Mouse (Mus musculus) cerebellum, adult 11-12 months (tissue): ENCODE measurements around the gene Lrrc4.

Experiments
- DNase-seq: peaks from one replicate; pipeline ENCODE4 v3.0.0; 2022

The Lrrc4 gene

DNA sequence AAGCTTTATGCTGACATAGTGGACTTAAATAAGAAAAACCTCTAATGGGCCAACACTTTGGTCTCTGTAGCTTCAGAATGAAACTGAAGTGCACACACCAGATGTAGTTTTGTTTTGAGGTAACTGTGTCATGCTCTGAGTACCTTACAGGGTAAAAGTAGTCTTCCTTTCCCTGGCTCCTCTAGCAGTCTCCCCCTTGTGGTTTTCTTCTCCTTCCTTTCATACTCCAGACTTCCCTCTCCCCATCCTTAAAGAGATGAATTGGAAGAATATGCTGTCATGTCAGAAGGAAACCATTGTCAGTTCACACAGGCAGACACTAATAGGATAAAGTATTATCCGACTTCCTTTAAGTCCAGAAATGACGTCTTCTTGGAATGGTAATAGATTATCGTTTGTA lies 9.3 kb downstream of the Lrrc4 start:
- DNase-seq, result no peak

DNA sequence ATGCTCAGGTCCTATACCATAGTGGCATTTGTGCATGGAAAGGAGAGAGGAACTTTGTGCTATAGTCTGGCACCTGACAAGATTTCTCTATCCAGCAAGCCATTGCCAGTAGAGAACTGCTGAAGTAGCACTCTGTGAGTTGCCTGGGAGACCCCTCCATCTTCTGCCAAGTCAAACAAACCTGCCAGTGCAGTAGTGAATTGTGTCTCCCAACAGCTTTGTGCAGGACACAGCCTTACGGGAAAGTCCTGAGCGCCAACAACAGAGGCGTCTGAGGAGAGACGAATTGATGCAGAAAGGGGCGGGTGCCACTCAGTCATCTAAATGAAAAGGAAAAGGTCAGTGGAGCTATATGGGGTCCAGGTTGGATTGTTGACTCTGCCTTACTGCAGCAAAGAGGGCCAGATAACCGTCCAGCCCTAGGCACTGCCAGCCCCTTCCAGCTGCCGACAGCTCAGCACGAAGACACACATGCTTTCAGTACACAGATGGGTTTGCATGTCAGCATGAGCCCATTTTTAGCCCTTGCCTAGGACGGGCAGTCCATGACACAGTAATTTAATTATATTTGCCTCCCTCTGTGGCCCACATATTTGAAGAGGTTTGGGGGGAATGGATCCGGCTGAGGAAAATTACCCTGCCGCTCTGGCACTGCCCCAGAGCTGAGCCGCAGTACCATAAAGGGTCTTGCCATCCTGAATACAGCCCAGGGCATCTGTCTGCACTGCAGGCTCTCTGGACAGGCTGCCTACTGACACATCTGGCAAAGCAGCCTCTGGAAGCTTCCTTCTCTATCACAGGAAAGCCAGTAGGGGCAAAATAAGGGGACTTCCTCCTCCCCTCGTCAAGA lies 11.8 kb downstream of the Lrrc4 start:
- DNase-seq, result peak; percentile 27

- peak; percentile 85 for DNase-seq
Observed at GRCm38 (mm10) chr6:28817039-28817438, 14.5 kb downstream of the Lrrc4 start.

DNA sequence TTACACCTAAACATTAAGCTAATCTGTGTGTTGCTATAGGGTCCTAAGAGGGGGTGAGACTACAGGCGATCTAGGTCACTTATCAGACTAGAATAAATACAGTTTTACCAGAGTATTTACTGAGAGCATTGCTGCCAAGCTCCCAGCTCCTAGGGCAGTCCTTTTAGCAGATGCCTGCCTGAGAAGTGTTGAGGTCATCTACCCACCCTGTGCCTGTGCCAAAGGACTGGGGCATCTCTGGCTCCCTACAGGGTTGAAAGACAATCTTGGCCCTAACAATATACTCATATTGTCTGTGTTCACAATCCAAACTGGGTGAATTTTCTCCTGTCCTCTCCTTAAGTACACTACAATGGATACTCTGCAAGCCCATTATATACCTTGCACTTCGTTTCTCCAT lies 16.7 kb downstream of the Lrrc4 start:
- DNase-seq, result peak; percentile 70

GRCm38 (mm10) chr6:28813057-28813456 lies 18.5 kb downstream of the Lrrc4 start:
- DNase-seq, result no peak

DNA sequence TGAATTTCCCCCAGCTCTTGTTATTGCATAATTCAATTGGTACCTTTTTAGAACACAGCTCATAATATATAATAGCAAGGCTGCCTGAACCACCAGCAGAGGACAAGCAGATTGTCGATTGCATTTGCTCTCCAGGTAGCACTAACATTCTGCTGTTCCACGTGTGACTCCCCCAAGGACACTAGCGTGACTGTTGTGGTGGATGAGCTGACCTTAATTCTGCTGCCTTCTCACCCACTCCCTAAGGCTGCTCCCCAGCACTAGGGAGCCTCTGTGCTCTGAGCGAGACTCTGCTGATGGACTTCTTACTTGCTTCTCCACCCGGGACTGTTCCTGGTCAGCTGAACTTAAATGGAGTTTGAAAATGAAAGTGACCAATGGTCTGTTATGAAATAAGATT lies 26.8 kb downstream of the Lrrc4 start:
- DNase-seq, result no peak

- peak; percentile 85 for DNase-seq
Observed at GRCm38 (mm10) chr6:28803678-28804279, 27.8 kb downstream of the Lrrc4 start.

- peak; percentile 92 for DNase-seq
Observed at GRCm38 (mm10) chr6:28800976-28801375, 30.6 kb downstream of the Lrrc4 start.

DNA sequence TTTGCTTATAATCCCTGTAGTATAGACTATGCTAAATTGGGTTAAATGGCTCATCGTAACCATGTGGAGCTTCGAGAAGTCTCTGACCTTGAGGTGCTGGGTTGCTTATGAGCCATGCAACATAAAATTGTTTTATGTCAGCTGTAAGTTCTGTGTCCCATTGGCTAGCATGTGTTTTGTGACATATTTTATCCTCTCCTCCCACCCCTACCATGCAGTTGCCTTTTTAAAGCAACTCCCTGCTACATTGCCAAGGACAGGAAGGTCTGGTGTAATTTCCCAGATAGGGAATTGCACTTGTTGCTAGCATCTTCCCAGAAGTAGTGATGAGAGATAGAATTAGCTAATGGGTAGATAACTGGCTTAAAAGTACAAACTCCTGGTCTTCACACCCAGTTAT lies 31.7 kb downstream of the Lrrc4 start:
- DNase-seq, result no peak

- no peak for DNase-seq
Observed at GRCm38 (mm10) chr6:28795792-28796515, 35.6 kb downstream of the Lrrc4 start.

DNA sequence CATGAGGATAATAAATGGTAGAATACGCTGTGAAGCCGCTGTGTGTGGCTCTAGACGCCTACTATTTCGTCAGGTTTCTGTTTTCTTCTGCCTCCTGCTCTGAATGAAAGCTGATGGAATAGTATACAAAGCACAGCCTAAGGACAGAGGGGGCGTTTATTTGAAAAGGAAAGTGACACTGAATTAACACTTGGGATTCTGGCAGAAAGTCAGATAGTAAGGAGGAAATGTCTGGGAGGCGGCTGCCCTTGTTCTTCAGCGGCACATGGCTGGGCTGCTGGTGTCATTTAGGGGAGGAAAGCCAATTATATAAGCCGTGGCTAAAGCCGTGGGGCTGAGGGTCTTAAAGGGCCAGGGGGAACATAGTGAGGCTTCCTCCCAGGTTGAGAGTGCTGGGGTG lies 36.2 kb downstream of the Lrrc4 start:
- no peak for DNase-seq

DNA sequence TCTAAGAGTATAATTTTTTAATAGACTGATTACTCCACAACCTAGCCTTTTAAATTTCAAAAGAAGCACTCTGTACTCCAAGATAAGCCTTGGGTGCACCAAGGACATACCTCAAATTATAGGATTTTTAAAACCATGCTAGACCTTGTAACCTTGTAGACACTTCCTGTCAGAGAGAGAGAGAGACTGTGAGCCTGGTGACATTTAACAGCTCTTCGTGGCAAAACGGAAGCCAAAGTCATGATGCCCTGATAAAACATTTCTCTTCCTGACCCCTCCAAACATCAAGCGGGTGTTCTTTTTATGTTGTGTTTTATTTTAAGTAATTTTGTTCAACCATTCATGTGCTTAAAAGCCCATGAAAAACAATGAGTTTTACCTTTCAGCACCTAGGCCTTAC lies 39.7 kb downstream of the Lrrc4 start:
- no peak for DNase-seq

DNA sequence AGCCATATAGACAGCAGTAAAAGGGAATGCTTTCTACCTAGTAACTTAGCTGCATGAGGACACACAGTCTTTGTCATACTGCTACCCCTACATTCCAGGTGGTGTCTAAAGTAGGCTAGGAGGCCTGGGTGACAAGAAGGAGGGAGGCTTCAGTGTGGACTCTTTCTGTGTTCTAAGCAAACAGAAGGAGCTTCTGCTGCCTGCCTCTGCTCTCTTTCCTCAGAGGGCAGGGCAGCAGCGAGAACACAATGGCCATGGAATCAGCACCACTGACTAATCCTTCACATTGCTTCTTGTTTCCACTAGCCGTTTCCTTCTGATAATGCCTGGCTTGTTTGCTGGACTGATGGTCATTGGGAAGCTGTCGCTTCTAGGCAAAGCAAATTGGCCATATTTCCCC lies 40.4 kb downstream of the Lrrc4 start:
- no peak for DNase-seq

DNA sequence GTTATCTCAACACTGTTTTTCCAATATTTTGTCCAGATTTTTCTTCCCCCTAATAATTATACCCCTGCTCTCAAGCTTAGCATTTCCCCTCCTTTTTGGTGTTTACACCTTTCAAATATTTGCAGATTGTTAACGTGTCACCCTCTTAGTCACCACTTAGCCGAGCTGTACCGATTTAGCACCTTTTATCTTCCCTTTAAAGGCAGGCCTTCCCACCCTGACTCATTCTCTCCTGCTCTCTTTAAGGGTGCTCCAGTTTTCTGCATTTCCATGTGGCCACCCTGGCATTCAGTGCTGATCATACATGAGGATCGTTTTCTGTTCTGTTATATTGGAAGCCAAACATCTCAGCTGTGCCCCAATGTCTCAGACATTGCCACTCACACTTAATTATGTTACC lies 41.9 kb downstream of the Lrrc4 start:
- no peak for DNase-seq

DNA sequence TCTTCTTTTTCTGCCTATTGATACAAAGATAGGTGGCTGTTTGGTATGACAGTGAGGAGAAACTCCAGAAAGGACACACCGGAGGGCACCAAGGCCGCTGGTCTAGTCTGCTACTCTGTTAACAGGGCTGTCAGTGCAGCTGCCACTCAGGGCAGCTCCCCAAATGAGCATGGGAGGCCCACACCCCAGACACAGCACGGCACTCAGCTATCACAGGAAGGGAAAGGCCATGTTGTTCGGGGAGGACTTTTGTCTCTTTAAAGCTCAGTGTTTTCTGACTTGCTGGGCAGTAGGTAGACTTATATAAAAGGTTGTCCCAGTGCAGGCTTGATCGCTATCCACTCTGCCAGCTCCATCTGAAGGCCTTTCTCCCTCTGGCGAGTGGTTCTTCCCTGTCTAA lies 44.4 kb downstream of the Lrrc4 start:
- peak; percentile 44 for DNase-seq

DNA sequence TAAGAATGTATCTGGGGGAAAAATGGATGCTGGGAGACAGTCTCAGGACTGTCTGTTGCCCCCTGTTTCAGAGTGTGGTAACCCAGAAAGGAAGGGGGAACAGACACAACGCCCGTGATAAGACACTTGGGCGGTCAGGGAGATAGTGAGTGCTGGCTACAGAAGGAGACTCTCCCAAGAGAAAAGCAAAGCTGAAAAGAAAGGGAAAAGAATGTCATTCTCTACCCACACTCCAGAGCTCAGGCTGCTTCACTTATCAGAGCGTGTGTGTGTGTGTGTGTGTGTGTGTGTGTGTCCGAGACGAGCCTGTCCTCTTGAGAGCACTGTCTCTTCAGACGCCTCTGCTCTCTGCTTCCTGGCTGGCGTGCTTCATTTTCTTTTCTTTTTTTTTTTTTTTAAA lies 45.8 kb downstream of the Lrrc4 start:
- no peak for DNase-seq

DNA sequence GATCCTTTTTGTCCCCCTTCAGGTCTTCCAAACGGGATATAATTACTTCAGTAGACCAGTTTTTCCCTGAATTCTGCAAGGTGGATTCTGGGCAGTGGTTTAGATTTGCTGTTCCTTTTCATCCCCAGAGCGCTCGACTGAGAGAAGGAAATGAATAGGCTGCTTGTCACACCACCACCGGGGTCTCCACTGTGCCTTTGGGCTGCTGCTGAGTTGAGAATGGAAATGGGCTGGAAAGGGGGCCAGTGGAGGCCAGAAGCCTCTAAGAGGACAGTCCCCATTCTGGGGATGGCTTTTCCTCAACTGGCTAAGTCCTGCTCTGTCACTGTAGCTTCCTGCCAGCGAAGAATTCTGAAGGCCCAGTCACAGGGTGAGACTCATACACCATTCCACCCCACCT lies 47.6 kb downstream of the Lrrc4 start:
- DNase-seq, result no peak

- DNase-seq, result no peak
Observed at GRCm38 (mm10) chr6:28783082-28783647, 48.4 kb downstream of the Lrrc4 start.

DNA sequence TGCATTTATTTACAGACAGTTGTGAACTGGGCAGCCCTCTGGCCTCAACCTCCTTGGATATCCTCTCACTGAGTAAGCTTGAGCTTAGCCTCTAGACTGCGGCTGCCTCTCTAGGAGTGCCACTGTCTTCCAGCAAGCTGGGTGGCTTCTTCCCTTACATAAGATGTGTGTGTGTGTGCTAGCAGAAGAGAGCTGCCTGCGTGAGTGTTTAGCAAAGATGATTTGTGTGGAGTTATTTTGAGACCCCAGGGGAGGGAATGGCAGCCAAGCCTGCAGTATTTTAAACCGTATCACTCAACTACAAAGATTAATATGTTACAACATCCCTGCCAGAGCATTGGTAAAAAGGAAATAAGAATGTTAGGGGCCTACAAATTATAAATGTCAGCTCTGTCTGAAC lies 49.9 kb downstream of the Lrrc4 start:
- no peak for DNase-seq

DNA sequence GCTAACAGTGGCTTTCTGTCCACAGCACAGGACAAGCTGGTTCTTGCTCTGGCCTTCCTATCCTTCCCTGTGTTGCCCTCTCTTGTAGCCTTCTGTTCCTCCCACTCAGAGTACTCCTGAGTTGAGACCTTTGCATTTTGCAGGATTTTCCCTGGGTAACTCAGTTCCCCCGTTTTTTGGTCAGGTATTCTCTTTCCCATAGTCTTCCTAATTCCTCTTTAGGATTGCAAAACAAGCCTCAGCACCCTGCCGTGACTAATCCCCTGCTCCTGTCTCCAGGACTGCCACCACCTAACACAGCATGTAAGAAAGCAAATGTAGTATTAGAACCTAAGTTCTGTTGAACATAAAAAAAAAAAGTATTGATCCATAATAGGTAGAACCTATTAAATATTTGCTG lies 60.2 kb downstream of the Lrrc4 start:
- DNase-seq, result no peak

- DNase-seq, result no peak
Observed at GRCm38 (mm10) chr6:28767891-28768481, 63.6 kb downstream of the Lrrc4 start.

GRCm38 (mm10) chr6:28766622-28767021 lies 64.9 kb downstream of the Lrrc4 start:
- DNase-seq, result no peak

- no peak for DNase-seq
Observed at GRCm38 (mm10) chr6:28762132-28762775, 69.3 kb downstream of the Lrrc4 start.
